Mouse (Mus musculus) brain, embryonic 14.5 days (tissue): ENCODE measurements around the gene Daglb.

Experiments used
- CTCF ChIP-seq: fragments of 200-500 bp; IDR thresholded peaks from 2 replicates; pipeline ENCODE4 v1.5.1; 2012; ENCODE audit warnings: inconsistent platforms, mild to moderate bottlenecking, moderate library complexity, borderline replicate concordance; ENCODE audit not compliant: insufficient read depth, insufficient read length; ENCODE audit errors: extremely low read depth
- POLR2A ChIP-seq: fragments of 200-500 bp; IDR thresholded peaks from 2 replicates; pipeline ENCODE4 v1.6.1; 2012; ENCODE audit warnings: mild to moderate bottlenecking, inconsistent platforms, borderline replicate concordance; ENCODE audit not compliant: poor library complexity, insufficient read depth, insufficient read length, severe bottlenecking; ENCODE audit errors: extremely low read depth

- TF ChIP-seq POLR2A: no peak
- peak; percentile 79 for TF ChIP-seq CTCF
Measured at GRCm38 (mm10) chr5:143423899-143424519, 40.4 kb upstream of the Daglb start.
